Mouse (Mus musculus): ENCODE data around the gene Pgm5. TPM values are rescaled to one million over a fixed set of nuclear protein-coding genes. Genes with fewer than 3 reads are reported as not detected.

The Pgm5 gene
- total RNA-seq, 1 experiment: 3.0 TPM

- no peak overlapping the region for H3K9ac ChIP-seq (ENCODE audit: insufficient read depth, low read depth, low read length, poor library complexity, severe bottlenecking)
- TF ChIP-seq ZC3H11A (IDR thresholded peaks at IDR 0.05; ENCODE audit: borderline replicate concordance, low read depth, low read length): no peak
- no peak for TF ChIP-seq MAFK (IDR thresholded peaks at IDR 0.05; ENCODE audit: insufficient read depth, low read depth, low read length)
- no peak for TF ChIP-seq CHD2 (IDR thresholded peaks at IDR 0.05; ENCODE audit: low read depth, low read length)
- no peak for TF ChIP-seq HCFC1 (IDR thresholded peaks at IDR 0.05; ENCODE audit: borderline replicate concordance, insufficient read depth, low read length)
- TF ChIP-seq ZNF384 (IDR thresholded peaks at IDR 0.05; ENCODE audit: low read depth, low read length): no peak
- H3K4me1 ChIP-seq (ENCODE audit: control insufficient read depth in 2 of 2, insufficient read depth in 2 of 2, low read length in 2 of 2, poor library complexity in 1 of 2): peaks cover 3 to 7% of the 10 kb centered on the region in 2 experiments; a peak in 3 of 4 replicates
- in situ Hi-C loops (cut with MboI; ENCODE audit: low sequenced_read_pairs in 2 of 2, unreplicated experiment in 2 of 2): no loop called here
- H3K36me3 ChIP-seq (ENCODE audit: control insufficient read depth, insufficient read depth, low read length, poor library complexity, severe bottlenecking): no peaks in the 10 kb centered on the region
- no peak overlapping the region for H3K27ac ChIP-seq (ENCODE audit: insufficient read depth, low read depth, low read length, poor library complexity, severe bottlenecking)
- H3K4me3 ChIP-seq (ENCODE audit: insufficient read depth in 1 of 2, low read depth in 1 of 2, low read length in 2 of 2, poor library complexity in 1 of 2, severe bottlenecking in 1 of 2): no peak overlapping the region
- no peaks in the 10 kb centered on the region for H3K9me3 ChIP-seq (ENCODE audit: control insufficient read depth, insufficient read depth, low read depth, low read length)
- DNase-seq (ENCODE audit: low read depth, low spot score): no peak
Measured at GRCm38 (mm10) chr19:24688327-24688726, 173.3 kb downstream of the Pgm5 start.

- Histone ChIP-seq H3K36me3 (ENCODE audit: control insufficient read depth, insufficient read depth, low read length, poor library complexity, severe bottlenecking) (no peaks in the 10 kb centered on the region), H3K9me3 (ENCODE audit: control insufficient read depth, insufficient read depth, low read depth, low read length) (no peaks in the 10 kb centered on the region), H3K27ac (ENCODE audit: insufficient read depth, low read depth, low read length, poor library complexity, severe bottlenecking) (no peak overlapping the region; the same call in 1 of the 2 replicates), H3K4me3 (ENCODE audit: insufficient read depth in 1 of 2, low read depth in 1 of 2, low read length in 2 of 2, poor library complexity in 1 of 2, severe bottlenecking in 1 of 2) (no peak overlapping the region), H3K9ac (ENCODE audit: insufficient read depth, low read depth, low read length, poor library complexity, severe bottlenecking) (no peak overlapping the region), H3K4me1 (ENCODE audit: control insufficient read depth in 2 of 2, insufficient read depth in 2 of 2, low read length in 2 of 2, poor library complexity in 1 of 2) (peaks cover 3 to 7% of the 10 kb centered on the region in 2 experiments; a peak in 3 of 4 replicates)
- DNase-seq (ENCODE audit: low read depth, low spot score): peak; percentile 22
- in situ Hi-C loops (cut with MboI; ENCODE audit: low sequenced_read_pairs in 2 of 2, unreplicated experiment in 2 of 2): no loop called here
- no peak for TF ChIP-seq HCFC1 (IDR thresholded peaks at IDR 0.05; ENCODE audit: borderline replicate concordance, insufficient read depth, low read length)
- TF ChIP-seq CHD2 (IDR thresholded peaks at IDR 0.05; ENCODE audit: low read depth, low read length): no peak
- TF ChIP-seq ZNF384 (IDR thresholded peaks at IDR 0.05; ENCODE audit: low read depth, low read length): no peak
- TF ChIP-seq ZC3H11A (IDR thresholded peaks at IDR 0.05; ENCODE audit: borderline replicate concordance, low read depth, low read length): no peak
- peak; percentile 98 for TF ChIP-seq MAFK (IDR thresholded peaks at IDR 0.05; ENCODE audit: insufficient read depth, low read depth, low read length)
Measured at GRCm38 (mm10) chr19:24686411-24686810, 175.2 kb downstream of the Pgm5 start.

- no peak overlapping the region for H3K9ac ChIP-seq (ENCODE audit: insufficient read depth, low read depth, low read length, poor library complexity, severe bottlenecking)
- TF ChIP-seq ZC3H11A (IDR thresholded peaks at IDR 0.05; ENCODE audit: borderline replicate concordance, low read depth, low read length) (no peak), MAFK (IDR thresholded peaks at IDR 0.05; ENCODE audit: insufficient read depth, low read depth, low read length) (no peak)
- peaks cover 3 to 7% of the 10 kb centered on the region in 2 experiments; a peak in 3 of 4 replicates for H3K4me1 ChIP-seq (ENCODE audit: control insufficient read depth in 2 of 2, insufficient read depth in 2 of 2, low read length in 2 of 2, poor library complexity in 1 of 2)
- no peak overlapping the region for H3K27ac ChIP-seq (ENCODE audit: insufficient read depth, low read depth, low read length, poor library complexity, severe bottlenecking)
- no peaks in the 10 kb centered on the region for H3K9me3 ChIP-seq (ENCODE audit: control insufficient read depth, insufficient read depth, low read depth, low read length)
- no peak overlapping the region for H3K4me3 ChIP-seq (ENCODE audit: insufficient read depth in 1 of 2, low read depth in 1 of 2, low read length in 2 of 2, poor library complexity in 1 of 2, severe bottlenecking in 1 of 2)
- no peak for DNase-seq (ENCODE audit: low read depth, low spot score)
- in situ Hi-C loops (cut with MboI; ENCODE audit: low sequenced_read_pairs in 2 of 2, unreplicated experiment in 2 of 2): no loop called here
- no peaks in the 10 kb centered on the region for H3K36me3 ChIP-seq (ENCODE audit: control insufficient read depth, insufficient read depth, low read length, poor library complexity, severe bottlenecking)
Measured at GRCm38 (mm10) chr19:24683016-24683720, 178.5 kb downstream of the Pgm5 start.

GRCm38 (mm10) chr19:24677242-24677984 lies 184.2 kb downstream of the Pgm5 start:
- Histone ChIP-seq H3K9me3 (ENCODE audit: control insufficient read depth, insufficient read depth, low read depth, low read length) (no peaks in the 10 kb centered on the region), H3K4me1 (ENCODE audit: control insufficient read depth in 2 of 2, insufficient read depth in 2 of 2, low read length in 2 of 2, poor library complexity in 1 of 2) (no peaks in the 10 kb centered on the region), H3K36me3 (ENCODE audit: control insufficient read depth, insufficient read depth, low read length, poor library complexity, severe bottlenecking) (no peaks in the 10 kb centered on the region), H3K9ac (ENCODE audit: insufficient read depth, low read depth, low read length, poor library complexity, severe bottlenecking) (no peak overlapping the region), H3K4me3 (ENCODE audit: insufficient read depth in 1 of 2, low read depth in 1 of 2, low read length in 2 of 2, poor library complexity in 1 of 2, severe bottlenecking in 1 of 2) (no peak overlapping the region), H3K27ac (ENCODE audit: insufficient read depth, low read depth, low read length, poor library complexity, severe bottlenecking) (no peak overlapping the region)
- no peak for DNase-seq (ENCODE audit: low read depth, low spot score)
- TF ChIP-seq CHD2 (IDR thresholded peaks at IDR 0.05; ENCODE audit: low read depth, low read length): no peak
- TF ChIP-seq ZC3H11A (IDR thresholded peaks at IDR 0.05; ENCODE audit: borderline replicate concordance, low read depth, low read length): no peak
- TF ChIP-seq HCFC1 (IDR thresholded peaks at IDR 0.05; ENCODE audit: borderline replicate concordance, insufficient read depth, low read length): no peak
- TF ChIP-seq ZNF384 (IDR thresholded peaks at IDR 0.05; ENCODE audit: low read depth, low read length): no peak
- no peak for TF ChIP-seq MAFK (IDR thresholded peaks at IDR 0.05; ENCODE audit: insufficient read depth, low read depth, low read length)
- in situ Hi-C loops (cut with MboI; ENCODE audit: low sequenced_read_pairs in 2 of 2, unreplicated experiment in 2 of 2): no loop called here

All from ES-E14 (cell line).